Mouse (Mus musculus) adrenal gland (tissue): ENCODE measurements around the gene Vapb.

Experiments
- intact Hi-C: fragments of 180-260 bp; cut with DNase I; formaldehyde crosslinking; loops from one replicate; pipeline ENCODE4 v1.15.1; 2025
- microRNA-seq, 2 experiments: library from miRNA; unstranded; fragments of <30 nt; microRNA quantifications; one replicate each; pipeline ENCODE4; 2019

Vapb gene

GRCm38 (mm10) chr2:173826287-173826686 is 89.0 kb downstream of the Vapb start:
- intact Hi-C loops: no loop called here

- intact Hi-C loops: no loop called here
Measured at GRCm38 (mm10) chr2:173827228-173827627, 89.9 kb downstream of the Vapb start.

GRCm38 (mm10) chr2:173828134-173828533 is 90.8 kb downstream of the Vapb start:
- intact Hi-C loops: no loop called here

- intact Hi-C loops: no loop called here
Measured at GRCm38 (mm10) chr2:173832828-173833492, 95.6 kb downstream of the Vapb start.

Small RNAs within 50 kb of the gene (microRNA-seq; reads per million reads assigned to microRNA genes)
- gene Mir6340: 0 reads per million in 2 experiments
